Mouse (Mus musculus): ENCODE measurements around the gene Vrk1. TPM values are rescaled to one million over a fixed set of nuclear protein-coding genes. Genes with fewer than 3 reads are reported as not detected.

The Vrk1 gene
- total RNA-seq, 2 experiments from 2014 or later, result 17.8 to 19.1 TPM

- intact Hi-C loops (cut with DNase I), result no loop called here
- DNase-seq, result no peak
Observed at GRCm38 (mm10) chr12:105997028-105997786, 12.8 kb upstream of the Vrk1 start.

- DNase-seq, result peak; percentile 20 to 37
- intact Hi-C loops (cut with DNase I), result no loop called here
Observed at GRCm38 (mm10) chr12:106001775-106002174, 8.3 kb upstream of the Vrk1 start.

- DNase-seq, result no peak
- intact Hi-C loops (cut with DNase I), result loop anchor here (5.0 kb wide), 1 partner anchor 317 kb away; the partner anchor contains the start of gene Atg2b
Observed at GRCm38 (mm10) chr12:106004719-106005118, 5.3 kb upstream of the Vrk1 start.

- DNase-seq, result no peak
Observed at GRCm38 (mm10) chr12:106006218-106006617, 3.8 kb upstream of the Vrk1 start.

GRCm38 (mm10) chr12:106008348-106009050, 1.5 kb upstream of the Vrk1 start:
- intact Hi-C loops (cut with DNase I), result loop anchor here (5.0 kb wide), 1 partner anchor 321 kb away; the partner anchor contains the start of gene Atg2b
- DNase-seq, result peak; percentile 78 to 87

More at GRCm38 (mm10) chr12:106006218-106006617, 3.8 kb upstream of the Vrk1 start:
- intact Hi-C loops (cut with DNase I), result loop anchor here (5.0 kb wide), 1 partner anchor 319 kb away; the partner anchor contains the start of gene Atg2b

GRCm38 (mm10) chr12:106009122-106009870, 732 bp upstream of the Vrk1 start:
- peak in 1 of 2 experiments; percentile 16 for DNase-seq
- intact Hi-C loops (cut with DNase I), result loop anchor here (5.0 kb wide), 1 partner anchor 322 kb away; the partner anchor contains the start of gene Atg2b

- intact Hi-C loops (cut with DNase I), result no loop called here
- no peak for DNase-seq
Observed at GRCm38 (mm10) chr12:106012161-106012560, 2.1 kb downstream of the Vrk1 start.

- intact Hi-C loops (cut with DNase I), result no loop called here
- DNase-seq, result no peak
Observed at GRCm38 (mm10) chr12:106016265-106017012, 6.4 kb downstream of the Vrk1 start.

- intact Hi-C loops (cut with DNase I), result no loop called here
- peak; percentile 37 to 50 for DNase-seq
Observed at GRCm38 (mm10) chr12:106020063-106020462, 10.0 kb downstream of the Vrk1 start.

GRCm38 (mm10) chr12:106023652-106024051, 13.6 kb downstream of the Vrk1 start:
- DNase-seq, result no peak
- intact Hi-C loops (cut with DNase I), result no loop called here

GRCm38 (mm10) chr12:106025416-106025815, 15.4 kb downstream of the Vrk1 start:
- peak; percentile 36 to 38 for DNase-seq
- intact Hi-C loops (cut with DNase I), result no loop called here

- intact Hi-C loops (cut with DNase I), result no loop called here
- DNase-seq, result no peak
Observed at GRCm38 (mm10) chr12:106026385-106027134, 16.5 kb downstream of the Vrk1 start.

GRCm38 (mm10) chr12:106027372-106027771, 17.3 kb downstream of the Vrk1 start:
- intact Hi-C loops (cut with DNase I), result no loop called here

GRCm38 (mm10) chr12:106029582-106029981, 19.6 kb downstream of the Vrk1 start:
- DNase-seq, result no peak
- intact Hi-C loops (cut with DNase I), result no loop called here

More at GRCm38 (mm10) chr12:106027372-106027771, 17.3 kb downstream of the Vrk1 start:
- DNase-seq, result no peak

GRCm38 (mm10) chr12:106030146-106030745, 20.2 kb downstream of the Vrk1 start:
- intact Hi-C loops (cut with DNase I), result no loop called here
- peak in 1 of 2 experiments; percentile 7 for DNase-seq

GRCm38 (mm10) chr12:106030796-106031195, 20.8 kb downstream of the Vrk1 start:
- intact Hi-C loops (cut with DNase I), result no loop called here
- no peak for DNase-seq

GRCm38 (mm10) chr12:106031916-106032315, 21.9 kb downstream of the Vrk1 start:
- intact Hi-C loops (cut with DNase I), result no loop called here
- DNase-seq, result no peak

GRCm38 (mm10) chr12:106032361-106032760, 22.3 kb downstream of the Vrk1 start:
- intact Hi-C loops (cut with DNase I), result no loop called here
- DNase-seq, result no peak

GRCm38 (mm10) chr12:106034267-106034666, 24.2 kb downstream of the Vrk1 start:
- intact Hi-C loops (cut with DNase I), result no loop called here
- no peak for DNase-seq

Measured in heart, postnatal 10 days (tissue).